Mouse (Mus musculus) G1E-ER4 (cell line): ENCODE data around the gene Nop9. TPM values are rescaled to one million over a fixed set of nuclear protein-coding genes. Genes with fewer than 3 reads are reported as not detected.

ENCODE experiments used
- GATA1 ChIP-seq: IDR thresholded peaks from one replicate; pipeline ENCODE4 v1.8.0; 2012; ENCODE audit warnings: low read length, inconsistent platforms
- polyA plus RNA-seq: library from polyadenylated mRNA; stranded (reverse); fragments of >175 nt; gene quantifications from 2 replicates; pipeline ENCODE4 v1.2.3, GENCODE M21; 2012

Gene Nop9
- polyA plus RNA-seq = 49.1 and 80.2 TPM in 2 replicates

DNA sequence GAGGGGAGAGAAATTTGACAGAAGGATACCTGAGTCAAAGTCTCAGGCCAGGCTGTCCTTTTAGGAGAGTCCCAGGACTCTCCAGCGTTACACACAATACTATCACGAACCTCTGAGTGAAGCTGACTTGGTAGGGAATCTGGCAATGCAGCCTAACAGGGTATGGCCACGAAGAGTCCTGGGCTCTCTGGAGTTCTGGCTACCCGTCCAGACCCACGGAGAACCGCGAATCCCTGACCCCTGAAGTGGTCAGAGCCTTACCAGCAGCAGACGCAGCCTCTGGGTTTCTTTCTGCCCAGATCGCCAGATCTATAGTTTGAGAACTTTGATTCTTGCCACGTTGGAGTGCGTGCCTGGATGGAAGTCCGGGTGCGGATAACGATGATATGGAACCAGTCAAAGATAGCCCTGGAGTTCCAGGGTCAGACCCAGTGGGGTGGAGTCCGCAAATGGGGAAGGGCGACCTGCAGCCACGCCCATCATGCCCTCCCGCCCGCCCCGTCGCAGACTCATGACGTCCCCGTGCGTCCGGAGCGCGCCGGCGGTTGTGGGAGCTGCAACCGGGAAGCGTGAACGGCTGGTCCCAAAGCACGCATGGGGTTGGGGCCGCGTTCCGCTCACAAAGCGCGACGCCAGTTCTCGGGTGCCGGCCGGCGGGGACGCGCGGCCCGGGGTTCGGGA is at the start of gene Nop9, which contains the start of gene Dhrs1:
Gene Nop9, plus strand, starts transcription at position 514 of the 681 bp plus-strand sequence.
Gene Dhrs1, minus strand, starts transcription at position 511 of the 681 bp plus-strand sequence.
- no peak for TF ChIP-seq GATA1

DNA sequence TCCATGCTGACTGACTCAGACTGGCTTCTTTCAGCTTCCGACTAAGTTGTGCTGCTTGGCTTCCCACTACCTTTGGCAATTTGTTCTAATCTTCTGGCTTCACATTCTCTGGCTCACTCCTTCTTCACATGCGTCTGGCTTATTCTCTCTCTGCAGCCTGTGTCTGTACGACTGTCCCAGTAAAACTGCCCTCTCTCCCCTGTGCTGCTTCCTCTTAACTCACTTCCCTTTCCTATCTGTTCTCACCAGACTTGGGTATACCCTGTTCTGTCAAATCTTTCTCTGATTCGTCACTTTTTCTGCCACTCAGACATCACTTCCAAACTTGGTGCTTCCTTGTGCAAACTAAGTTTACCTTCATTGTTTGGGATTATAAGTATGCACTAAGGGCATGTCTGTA is 48.3 kb upstream of the Nop9 start:
- TF ChIP-seq GATA1 = no peak

DNA sequence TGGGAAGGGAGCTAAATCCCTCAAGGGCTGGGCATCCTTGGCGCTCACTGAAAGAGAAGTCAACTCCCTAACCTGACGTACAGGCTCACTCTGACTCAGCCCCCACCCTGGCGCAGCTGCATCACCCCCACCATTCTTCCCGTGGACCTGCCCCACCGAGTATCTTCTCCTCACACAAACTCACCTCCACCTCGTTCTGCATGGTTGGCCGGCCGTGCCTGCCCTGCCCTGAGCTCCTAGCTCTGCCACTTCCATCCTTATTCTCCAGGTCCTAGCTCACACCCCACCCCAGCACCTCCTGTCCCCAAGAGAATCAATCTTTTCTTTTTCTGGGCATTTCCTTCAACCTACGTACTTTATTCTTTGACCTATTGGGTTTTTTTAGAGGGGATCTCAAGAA is 44.4 kb upstream of the Nop9 start:
- TF ChIP-seq GATA1 = no peak

DNA sequence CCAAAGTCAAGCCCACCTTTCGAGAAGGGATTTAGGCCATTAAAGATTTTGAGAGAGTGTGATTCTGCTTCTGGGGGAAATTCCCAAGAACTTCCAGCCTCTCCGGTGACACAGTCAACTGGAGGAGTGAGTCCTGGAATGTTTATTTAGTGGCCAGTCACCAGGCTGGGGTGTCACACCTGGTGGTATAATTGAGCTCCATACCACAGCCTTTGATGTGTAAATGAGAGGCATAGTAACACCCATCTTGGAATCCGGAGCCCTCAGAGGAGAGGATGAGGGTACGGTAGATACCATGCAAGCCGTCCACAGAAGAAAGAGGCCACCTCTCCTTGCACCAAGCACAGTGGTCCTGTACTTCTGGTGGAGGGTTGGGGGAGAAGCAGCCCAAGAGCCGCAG is 42.7 kb upstream of the Nop9 start:
- no peak for TF ChIP-seq GATA1

DNA sequence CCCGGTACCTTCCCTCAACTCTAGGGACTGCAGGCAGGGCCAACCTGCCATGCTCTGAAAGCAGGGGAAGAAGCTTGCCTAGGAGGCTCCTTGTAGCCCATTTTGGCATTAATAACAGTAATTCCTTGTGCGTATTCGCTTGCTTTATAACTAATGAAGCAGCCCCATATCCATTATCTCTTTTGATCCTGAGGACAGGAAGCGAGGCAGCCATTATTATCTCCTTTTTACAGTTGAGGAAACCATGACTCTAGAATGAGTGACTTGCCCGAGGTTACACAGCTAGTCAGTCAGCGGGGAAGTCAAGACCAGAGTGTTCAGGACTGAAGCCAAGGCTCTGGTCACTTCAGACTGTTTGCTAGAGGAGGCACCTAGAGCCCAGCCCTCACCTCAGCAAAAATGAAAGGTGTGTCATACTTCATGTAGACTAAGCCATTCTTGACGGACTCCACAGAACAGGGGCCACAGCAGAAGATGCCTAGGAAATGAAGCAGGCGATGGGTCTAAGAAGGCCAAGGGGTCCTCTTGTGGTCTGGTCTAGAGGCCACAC is 39.4 kb upstream of the Nop9 start:
- TF ChIP-seq GATA1 = no peak

DNA sequence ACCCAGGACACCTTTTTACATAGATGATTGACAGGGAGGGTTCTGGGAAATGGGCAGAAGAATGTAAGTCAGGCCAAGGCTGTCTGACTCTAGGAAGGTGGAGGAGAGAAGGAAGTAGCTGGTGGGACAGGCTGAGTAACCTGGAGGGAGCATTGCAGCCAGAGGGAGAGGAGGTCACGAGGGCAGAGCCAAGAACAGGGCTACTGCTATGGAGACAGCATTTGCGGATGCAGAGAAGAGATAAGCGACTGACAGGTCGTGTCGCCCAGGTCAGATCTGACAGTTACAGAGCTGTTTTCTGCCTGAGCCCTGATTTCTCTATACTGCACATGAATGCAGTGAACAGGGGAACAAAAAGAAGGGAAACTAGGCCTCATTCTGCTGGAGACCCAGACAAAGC is 38.1 kb upstream of the Nop9 start:
- no peak for TF ChIP-seq GATA1

DNA sequence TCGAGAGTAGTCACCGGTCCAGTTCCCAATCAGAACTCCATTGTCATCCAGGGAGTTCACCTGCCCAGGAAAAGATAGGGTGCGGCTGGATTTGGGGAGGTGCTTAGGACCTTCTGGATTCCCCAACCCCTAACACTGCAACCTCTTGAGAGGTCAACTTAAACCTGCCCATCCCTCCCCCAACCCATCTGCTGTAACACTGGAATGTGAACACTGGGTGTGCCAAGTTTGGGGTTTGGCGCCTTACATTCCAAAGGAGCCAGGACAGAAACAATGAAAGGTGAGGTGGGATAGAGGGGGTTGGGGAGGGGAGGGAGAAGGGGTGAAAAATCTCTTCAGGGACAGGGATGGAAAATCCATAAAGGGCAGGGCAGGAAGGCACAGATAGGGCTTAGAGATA is 36.0 kb upstream of the Nop9 start:
- no peak for TF ChIP-seq GATA1

DNA sequence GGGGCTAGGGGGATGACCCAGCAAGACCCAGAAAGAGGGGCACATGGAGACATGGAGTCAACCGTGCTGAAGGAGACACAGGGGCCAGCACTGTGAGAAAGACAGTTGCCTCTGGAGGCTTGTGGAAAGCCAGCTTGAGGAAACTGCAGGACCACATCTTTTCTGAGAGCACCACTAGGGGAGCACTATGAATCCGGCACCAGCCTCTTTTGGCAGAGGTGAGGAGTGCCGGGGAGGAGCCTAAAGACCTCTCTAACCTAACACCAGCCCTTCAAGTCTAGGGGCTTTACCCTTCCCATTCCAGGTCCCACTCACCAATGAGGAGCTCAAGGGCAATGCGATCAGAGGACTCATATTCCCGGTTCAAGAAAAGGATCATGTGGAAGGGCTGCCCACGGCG is 33.7 kb upstream of the Nop9 start:
- no peak for TF ChIP-seq GATA1

DNA sequence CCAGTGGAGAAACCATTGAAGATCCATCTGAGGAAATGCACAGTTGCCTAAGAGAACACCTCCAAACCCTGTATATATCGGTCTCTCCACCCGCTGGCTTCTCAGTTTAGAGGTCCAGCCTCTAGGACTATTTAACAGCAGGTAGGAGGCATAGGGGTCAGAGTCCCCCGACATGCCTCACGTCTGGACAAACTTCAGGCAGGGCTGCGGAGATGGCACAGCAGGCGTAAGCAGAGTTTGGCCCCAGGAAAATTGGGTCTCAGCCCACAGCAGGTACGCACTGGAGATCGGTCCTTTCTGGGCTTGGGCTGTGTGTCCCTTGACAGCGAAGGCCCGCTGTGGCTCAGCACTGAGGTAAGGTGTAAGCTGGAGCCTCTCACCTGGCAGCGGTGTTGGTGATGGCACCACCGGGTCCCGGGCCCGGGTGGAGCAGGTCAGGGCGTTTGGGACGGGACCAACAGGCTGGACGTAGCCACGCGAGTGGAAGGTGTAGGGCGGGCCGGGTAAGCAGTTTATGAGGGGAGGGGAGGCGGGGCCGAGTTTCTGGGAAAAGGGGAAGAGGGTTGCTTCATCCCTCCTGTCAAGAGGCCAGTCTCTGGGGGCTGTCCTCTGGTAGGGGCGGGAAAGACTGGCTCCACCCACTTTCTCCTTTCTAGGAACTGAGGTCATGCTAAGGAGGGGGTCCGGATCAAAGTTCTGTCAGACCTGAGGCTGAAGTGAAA is 32.3 kb upstream of the Nop9 start:
- TF ChIP-seq GATA1 = no peak

DNA sequence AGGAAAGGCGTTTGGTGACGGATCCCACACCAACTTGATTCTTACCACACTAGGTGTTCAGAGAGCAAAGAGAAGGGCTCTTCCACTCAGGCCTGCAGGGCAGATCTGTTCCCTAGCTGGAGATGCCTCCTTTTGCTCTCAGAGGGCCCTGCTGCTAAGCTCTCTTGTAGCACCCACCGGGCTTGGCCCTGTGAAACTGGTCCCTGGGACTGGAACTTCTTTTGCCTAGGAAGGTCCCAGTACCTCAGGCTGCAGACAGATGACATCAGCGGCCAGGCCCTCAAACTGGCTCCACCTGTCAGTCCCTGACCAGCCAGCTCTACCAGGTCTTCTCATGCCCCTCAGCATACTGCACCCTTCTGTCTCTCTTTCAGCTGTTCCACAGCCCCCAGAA is 31.8 kb upstream of the Nop9 start, which contains the start of gene Tgm1:
Gene Tgm1, minus strand, starts transcription at position 198 of the 394 bp plus-strand sequence.
- no peak for TF ChIP-seq GATA1

DNA sequence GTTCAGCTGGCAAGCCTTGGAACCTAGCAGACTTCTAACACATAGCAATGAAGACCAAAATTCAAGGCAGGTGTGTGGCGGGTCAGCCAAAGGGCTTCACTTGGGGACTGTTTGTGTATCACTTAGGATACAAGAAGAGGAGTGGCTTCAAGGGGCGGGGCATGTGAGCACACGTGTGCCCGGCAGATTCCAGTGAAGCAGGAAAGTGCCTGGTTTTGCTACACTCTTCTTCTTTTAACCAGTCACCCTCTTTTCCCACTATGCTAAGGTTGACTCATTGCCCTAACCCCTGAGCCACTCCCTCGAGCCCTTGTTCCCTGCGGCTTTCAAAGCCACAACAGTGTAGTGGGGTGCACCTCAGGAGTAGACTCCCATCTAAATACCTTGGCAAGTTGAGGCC is 30.6 kb upstream of the Nop9 start:
- TF ChIP-seq GATA1 = no peak

DNA sequence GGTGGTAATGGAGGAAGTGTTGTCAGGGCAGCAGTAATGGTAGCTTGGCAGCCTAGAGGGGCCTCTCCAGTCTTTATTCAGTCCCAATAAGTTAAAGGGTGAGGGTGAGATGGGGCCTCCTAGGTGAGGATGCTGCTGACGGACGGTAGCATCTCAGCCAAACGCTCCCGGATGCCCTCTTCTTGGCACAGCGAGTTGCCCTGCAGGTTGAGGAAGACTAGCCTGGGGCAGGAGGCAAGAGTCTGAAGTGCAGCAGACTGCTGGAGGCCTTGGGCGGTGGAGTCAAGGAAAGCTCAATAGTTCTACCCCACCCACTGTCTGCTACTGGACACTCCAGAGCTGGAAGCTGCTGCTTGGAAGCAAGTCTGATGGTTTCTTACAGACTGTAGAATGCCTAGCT is 29.2 kb upstream of the Nop9 start:
- no peak for TF ChIP-seq GATA1

DNA sequence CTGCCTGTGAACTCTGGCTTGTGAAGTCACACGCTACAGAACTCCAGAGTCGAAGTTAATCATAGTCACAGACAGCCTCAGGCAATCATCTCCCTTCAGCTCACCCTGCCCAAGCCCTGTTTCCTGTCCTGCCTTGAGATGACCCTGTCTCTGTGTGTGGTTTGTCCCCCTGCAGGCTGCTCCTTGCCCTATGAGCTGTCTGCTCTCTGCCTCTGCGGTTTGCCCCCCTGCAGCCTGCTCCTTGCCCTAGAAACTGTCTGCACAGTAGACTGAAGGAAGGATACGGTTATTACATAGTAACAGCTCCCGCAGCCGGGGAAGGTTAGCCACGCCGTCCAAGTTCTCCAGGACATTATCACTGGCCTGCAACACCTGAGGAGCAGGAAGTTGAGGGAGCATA is 28.6 kb upstream of the Nop9 start:
- no peak for TF ChIP-seq GATA1

DNA sequence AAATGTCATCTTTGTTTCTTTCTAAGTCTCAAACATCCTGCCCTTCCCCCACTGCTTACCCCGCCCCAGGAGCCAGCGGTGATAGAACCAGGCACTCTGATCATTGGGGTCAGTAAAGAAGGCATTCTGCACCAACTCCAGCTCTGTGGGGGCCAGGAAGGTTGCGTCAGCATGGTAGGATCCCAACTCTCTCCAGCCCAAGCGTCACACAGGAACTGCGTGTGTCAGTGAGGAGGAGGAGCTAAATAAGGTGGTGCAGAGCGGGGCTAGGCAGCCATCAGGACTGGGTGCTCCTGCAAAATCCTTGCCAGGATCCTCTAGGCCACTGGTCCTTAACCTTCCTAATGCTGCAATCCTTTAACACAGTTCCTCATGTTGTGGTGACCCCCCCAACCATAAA is 25.8 kb upstream of the Nop9 start:
- TF ChIP-seq GATA1 = no peak

DNA sequence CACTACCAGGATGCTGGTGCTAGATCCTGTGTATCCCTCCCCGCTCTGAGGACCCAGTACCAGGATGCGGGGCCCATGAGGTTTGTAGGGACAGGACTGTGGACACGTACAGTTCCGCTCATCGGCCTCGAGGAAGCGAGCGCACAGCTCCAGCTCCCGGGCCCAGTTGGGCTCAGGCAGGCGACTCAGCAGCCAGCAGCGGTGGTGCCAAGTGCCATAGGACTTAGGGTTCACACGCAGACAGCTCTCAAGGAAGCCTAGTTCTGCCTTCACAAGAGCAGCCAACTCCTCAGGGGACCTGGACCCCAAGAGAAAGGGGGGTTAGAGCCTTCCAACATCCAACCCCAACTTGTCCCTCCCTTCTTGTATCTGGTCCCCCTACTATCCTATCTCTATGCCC is 24.8 kb upstream of the Nop9 start:
- TF ChIP-seq GATA1 = no peak

DNA sequence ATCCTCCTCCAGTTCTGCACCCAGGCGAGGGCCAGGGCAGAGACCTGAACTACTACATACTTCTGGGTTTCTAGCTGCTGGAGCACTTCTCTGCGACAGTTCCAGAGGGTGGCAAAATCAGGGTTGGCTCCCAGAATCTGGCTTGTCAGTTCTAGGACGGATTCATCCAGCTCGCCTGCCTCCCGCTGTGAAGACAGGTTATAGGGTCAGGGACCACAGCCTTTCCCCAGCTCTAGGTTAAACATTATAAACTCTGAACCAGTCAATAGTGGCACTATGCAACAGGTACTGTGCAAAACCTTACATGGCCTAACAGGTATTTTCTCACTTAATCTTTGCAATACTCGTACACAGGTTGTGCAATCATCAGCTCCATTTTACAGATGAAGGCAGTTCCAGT is 24.4 kb upstream of the Nop9 start:
- no peak for TF ChIP-seq GATA1
